Mouse (Mus musculus) ES-E14 (cell line): ENCODE measurements at regions not wholly inside any gene's neighbourhood (a gene's known extent, or its start where the extent isn't known, plus 50 kb on each side); places are given as distances from the start of the nearest gene placed in this dataset.

Experiments
- CHD2 ChIP-seq: IDR thresholded peaks from 2 replicates; pipeline ENCODE4 v1.6.1; 2014; ENCODE audit warnings: mild to moderate bottlenecking, low read depth, low read length, inconsistent platforms
- MAFK ChIP-seq: IDR thresholded peaks from 2 replicates; pipeline ENCODE4 v1.6.1; 2014; ENCODE audit warnings: mild to moderate bottlenecking, low read depth, low read length, inconsistent platforms; ENCODE audit not compliant: insufficient read depth
- ZC3H11A ChIP-seq: IDR thresholded peaks from 2 replicates; pipeline ENCODE4 v1.6.1; 2012; ENCODE audit warnings: low read depth, mild to moderate bottlenecking, inconsistent platforms, low read length, borderline replicate concordance
- ZNF384 ChIP-seq: IDR thresholded peaks from 2 replicates; pipeline ENCODE4 v1.6.1; 2012; ENCODE audit warnings: low read depth, low read length, inconsistent platforms

GRCm38 (mm10) chr1:83496380-83496779, 88.4 kb upstream of the Sphkap start:
- no peak for TF ChIP-seq ZNF384
- no peak for TF ChIP-seq CHD2
- TF ChIP-seq ZC3H11A: no peak
- no peak for TF ChIP-seq MAFK
